Mouse (Mus musculus) small intestine, adult 2 months (tissue): ENCODE measurements at regions not wholly inside any gene's neighbourhood (a gene's known extent, or its start where the extent isn't known, plus 50 kb on each side); places are given as distances from the start of the nearest gene placed in this dataset.

Source experiments
- H3K27ac ChIP-seq: fragments of 200-500 bp; 2 replicates; pipeline ENCODE4 v1.5.1; 2012; ENCODE audit warnings: low read depth, low read length, control low read depth, inconsistent platforms; ENCODE audit not compliant: insufficient read depth
- H3K27me3 ChIP-seq: fragments of 200-500 bp; 2 replicates; pipeline ENCODE4 v1.6.1; 2012; ENCODE audit warnings: mild to moderate bottlenecking, moderate library complexity, low read length, inconsistent platforms; ENCODE audit not compliant: control insufficient read depth, insufficient read depth
- H3K36me3 ChIP-seq: fragments of 200-500 bp; 2 replicates; pipeline ENCODE4 v1.6.1; 2012; ENCODE audit warnings: mild to moderate bottlenecking, low read length, control low read depth, inconsistent platforms; ENCODE audit not compliant: control insufficient read depth, insufficient read depth
- H3K4me1 ChIP-seq: fragments of 200-500 bp; 2 replicates; pipeline ENCODE4 v1.6.1; 2012; ENCODE audit warnings: low read length, inconsistent platforms, mixed read lengths; ENCODE audit not compliant: control insufficient read depth, insufficient read depth, insufficient read length
- H3K4me3 ChIP-seq: fragments of 200-500 bp; 2 replicates; pipeline ENCODE4 v1.5.1; 2012; ENCODE audit warnings: low read depth, mild to moderate bottlenecking, control low read depth, inconsistent platforms, low read length, moderate library complexity
- CTCF ChIP-seq: fragments of 200-500 bp; IDR thresholded peaks from 2 replicates; pipeline ENCODE4 v1.5.1; 2012; ENCODE audit warnings: low read depth, mild to moderate bottlenecking, control low read depth, inconsistent platforms, low read length, moderate library complexity, mixed read lengths; ENCODE audit not compliant: insufficient replicate concordance, insufficient read length; ENCODE audit errors: extremely low read depth
- POLR2A ChIP-seq: fragments of 200-500 bp; IDR thresholded peaks from 2 replicates; pipeline ENCODE4 v1.6.1; 2012; ENCODE audit warnings: low read depth, mild to moderate bottlenecking, control low read depth, inconsistent platforms, low read length, moderate library complexity
- WGBS: fragments of 180-500 bp; shearing (Covaris S2); methylation state at CpG from one replicate; pipeline ENCODE4 v1.1.7; 2018; 5-methylcytosine and 5-hydroxymethylcytosine counted together

GRCm38 (mm10) chr1:186228396-186228795 lies 111.3 kb upstream of the Lyplal1 start:
- Histone ChIP-seq H3K4me1 (no peaks in the 10 kb centered on the region), H3K27me3 (no peaks in the 10 kb centered on the region), H3K4me3 (no peak overlapping the region), H3K27ac (no peak overlapping the region), H3K36me3 (no peaks in the 10 kb centered on the region)
- no peak for TF ChIP-seq POLR2A
- TF ChIP-seq CTCF = no peak
- WGBS = 73% methylated on average over 4 of the region's 4 CpGs

GRCm38 (mm10) chr1:186224231-186224630 lies 107.1 kb upstream of the Lyplal1 start:
- no peaks in the 10 kb centered on the region for H3K27me3 ChIP-seq
- 34% methylated on average over 5 of the region's 5 CpGs for WGBS
- H3K4me3 ChIP-seq = no peak overlapping the region
- no peak overlapping the region for H3K27ac ChIP-seq
- TF ChIP-seq POLR2A (no peak), CTCF (no peak)
- H3K4me1 ChIP-seq = no peaks in the 10 kb centered on the region
- H3K36me3 ChIP-seq = no peaks in the 10 kb centered on the region

GRCm38 (mm10) chr1:186223417-186223816 lies 106.3 kb upstream of the Lyplal1 start:
- Histone ChIP-seq H3K27ac (no peak overlapping the region), H3K4me3 (no peak overlapping the region), H3K27me3 (no peaks in the 10 kb centered on the region), H3K4me1 (no peaks in the 10 kb centered on the region), H3K36me3 (no peaks in the 10 kb centered on the region)
- TF ChIP-seq CTCF (no peak), POLR2A (no peak)
- 68% methylated on average over 7 of the region's 7 CpGs for WGBS

- 77% methylated on average over 4 of the region's 4 CpGs for WGBS
- H3K36me3 ChIP-seq = no peaks in the 10 kb centered on the region
These were observed 101.9 kb upstream of the Lyplal1 start for GRCm38 (mm10) chr1:186218995-186219394.

GRCm38 (mm10) chr1:186217198-186217597 lies 100.1 kb upstream of the Lyplal1 start:
- no peaks in the 10 kb centered on the region for H3K27me3 ChIP-seq
- no peak overlapping the region for H3K27ac ChIP-seq
- WGBS = 35% methylated on average over 3 of the region's 3 CpGs
- no peak overlapping the region for H3K4me3 ChIP-seq
- no peaks in the 10 kb centered on the region for H3K36me3 ChIP-seq
- H3K4me1 ChIP-seq = no peaks in the 10 kb centered on the region
- TF ChIP-seq POLR2A (no peak), CTCF (no peak)

More at GRCm38 (mm10) chr1:186218995-186219394, 101.9 kb upstream of the Lyplal1 start:
- Histone ChIP-seq H3K4me1 (no peaks in the 10 kb centered on the region), H3K27ac (no peak overlapping the region), H3K4me3 (no peak overlapping the region), H3K27me3 (no peaks in the 10 kb centered on the region)
- no peak for TF ChIP-seq CTCF

- WGBS = 41% methylated on average over 1 of the region's 1 CpGs
- no peak overlapping the region for H3K4me3 ChIP-seq
- no peak for TF ChIP-seq CTCF
- no peak for TF ChIP-seq POLR2A
- no peaks in the 10 kb centered on the region for H3K36me3 ChIP-seq
- H3K27ac ChIP-seq = no peak overlapping the region
- H3K4me1 ChIP-seq = no peaks in the 10 kb centered on the region
- no peaks in the 10 kb centered on the region for H3K27me3 ChIP-seq
These were observed 87.0 kb upstream of the Lyplal1 start for GRCm38 (mm10) chr1:186204151-186204550.

GRCm38 (mm10) chr1:186202536-186202935 lies 85.4 kb upstream of the Lyplal1 start:
- H3K36me3 ChIP-seq = no peaks in the 10 kb centered on the region
- no peak overlapping the region for H3K27ac ChIP-seq
- no peaks in the 10 kb centered on the region for H3K27me3 ChIP-seq
- H3K4me1 ChIP-seq = no peaks in the 10 kb centered on the region
- TF ChIP-seq POLR2A (no peak), CTCF (no peak)
- H3K4me3 ChIP-seq = no peak overlapping the region

- Histone ChIP-seq H3K4me1 (no peaks in the 10 kb centered on the region), H3K4me3 (no peak overlapping the region), H3K27ac (no peak overlapping the region), H3K36me3 (no peaks in the 10 kb centered on the region), H3K27me3 (no peaks in the 10 kb centered on the region)
- 79% methylated on average over 1 of the region's 1 CpGs for WGBS
- no peak for TF ChIP-seq POLR2A
- TF ChIP-seq CTCF = no peak
These were observed 81.3 kb upstream of the Lyplal1 start for GRCm38 (mm10) chr1:186198391-186198790.
